Mouse (Mus musculus) thymus, postnatal 14 days (tissue): ENCODE results near the gene Trim26.
A peak's percentile ranks its signal among the peaks of the same experiment; 100 is the strongest.
"Not testable (repeated sequence)": the region's sequence is repeated elsewhere in the genome, so short reads cannot be mapped to it uniquely, and the experiment has no call there.

Experiments used
- DNase-seq: peaks from one replicate; pipeline ENCODE4 v3.0.0; 2021

Trim26 gene

GRCm38 (mm10) chr17:36836874-36837647, at the start of gene Trim26:
TSS of gene Trim26 (plus strand) at chr17:36837134.
- DNase-seq: peak; percentile 95

- no peak for DNase-seq
These were observed 48.6 kb upstream of the Trim26 start for GRCm38 (mm10) chr17:36788351-36788750.

GRCm38 (mm10) chr17:36788801-36789200, 48.1 kb upstream of the Trim26 start:
- peak; percentile 78 for DNase-seq

DNA sequence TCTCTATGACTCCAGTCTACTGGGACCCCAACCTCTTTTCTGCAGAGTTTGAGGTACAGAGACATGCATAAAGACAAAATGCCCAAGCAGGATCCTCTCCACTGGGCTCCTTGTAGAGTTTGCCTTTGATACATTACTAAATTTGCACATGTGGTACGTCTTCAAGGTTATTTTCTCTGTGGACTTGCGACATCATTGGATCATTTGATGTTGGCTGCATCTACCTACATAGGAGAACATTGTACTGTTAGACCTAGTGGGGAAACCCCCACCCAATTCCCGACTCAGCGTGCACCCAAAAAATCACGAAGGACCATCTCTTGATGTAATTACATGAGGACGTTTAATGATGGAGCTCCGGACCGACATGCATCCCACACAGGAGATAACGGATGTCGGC, 37.4 kb upstream of the Trim26 start:
- no peak for DNase-seq

- DNase-seq: not testable (repeated sequence)
These were observed 36.9 kb upstream of the Trim26 start for GRCm38 (mm10) chr17:36799921-36800462.

DNA sequence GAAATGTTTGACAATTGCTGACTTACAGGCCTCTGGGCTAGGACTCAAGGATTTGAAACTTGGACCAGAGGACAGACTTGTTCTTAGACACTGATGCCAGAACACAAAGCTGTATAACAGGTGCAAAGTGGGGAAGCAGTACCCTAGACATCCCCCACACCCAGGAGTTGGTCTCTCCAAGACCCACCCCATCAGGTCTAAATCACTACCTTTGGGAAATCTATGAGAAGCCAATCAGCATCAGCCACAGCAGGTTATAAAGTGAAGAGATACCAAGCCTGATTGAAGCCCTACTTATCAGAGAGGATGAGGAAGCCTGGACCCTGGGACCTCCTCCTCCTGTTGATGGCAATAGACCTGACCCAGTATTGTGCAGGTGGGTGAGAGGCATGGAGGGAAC, 25.1 kb upstream of the Trim26 start, which contains the start of gene H2-M10.6:
Gene H2-M10.6, plus strand, starts transcription at position 301 of the 400 bp plus-strand sequence.
- DNase-seq: no peak

DNA sequence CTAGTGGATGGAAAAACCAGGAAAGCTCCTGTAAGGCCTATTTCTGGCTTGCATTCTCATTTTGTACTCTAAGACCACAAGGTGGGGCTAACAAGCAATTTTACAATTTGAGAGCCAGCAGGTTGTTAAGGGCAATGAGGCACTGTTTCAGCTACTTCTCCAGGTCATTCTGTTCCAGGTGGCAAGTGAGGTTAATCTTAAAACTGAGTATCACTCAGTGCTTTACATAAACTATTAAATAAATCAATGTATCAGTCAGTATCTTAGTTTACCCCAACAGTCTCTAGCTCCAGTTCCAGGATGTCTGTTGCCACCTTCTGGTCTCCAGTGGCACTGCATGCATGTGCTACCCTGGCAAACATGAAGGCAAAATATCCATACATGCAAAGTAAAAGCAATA, 12.9 kb upstream of the Trim26 start:
- DNase-seq: peak; percentile 70

DNA sequence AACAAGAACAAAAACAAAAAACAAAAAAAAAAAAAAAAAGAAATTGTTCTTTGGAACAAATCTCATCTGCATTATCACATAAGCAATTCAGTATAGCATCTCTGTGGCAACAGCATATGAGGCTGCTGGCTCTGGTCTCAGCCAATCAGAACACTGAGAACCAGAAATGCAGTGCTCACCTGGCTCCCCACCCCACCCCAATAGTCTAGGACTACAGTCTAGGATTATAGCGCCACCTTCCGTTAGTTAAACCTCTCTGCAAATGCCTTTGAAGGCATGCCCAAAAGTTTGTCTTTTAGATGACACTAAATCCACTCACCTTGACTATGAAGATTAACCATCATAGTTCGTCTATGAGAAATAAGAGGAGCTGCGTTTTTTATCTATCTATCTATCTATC, 11.4 kb upstream of the Trim26 start:
- peak; percentile 41 for DNase-seq

DNA sequence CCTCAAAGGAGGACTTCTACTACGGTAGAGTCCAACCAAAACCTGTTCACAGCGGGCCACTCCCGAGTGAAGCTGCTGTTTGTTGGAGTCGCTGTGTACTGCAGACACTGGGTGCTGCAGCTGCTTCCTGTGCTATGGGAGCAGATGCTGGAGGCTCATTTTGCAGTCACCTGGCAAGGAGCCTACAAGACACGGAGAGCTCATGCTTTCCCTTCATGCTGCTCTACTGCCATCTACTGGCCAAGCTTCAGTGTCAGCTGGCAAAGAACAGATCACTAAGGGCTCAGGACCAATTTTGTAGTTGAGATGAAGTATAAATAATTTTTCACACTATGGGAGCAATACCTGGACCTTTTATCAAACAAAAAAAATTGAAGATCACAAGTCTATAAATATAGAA, 10.9 kb upstream of the Trim26 start:
- DNase-seq: peak; percentile 88

DNA sequence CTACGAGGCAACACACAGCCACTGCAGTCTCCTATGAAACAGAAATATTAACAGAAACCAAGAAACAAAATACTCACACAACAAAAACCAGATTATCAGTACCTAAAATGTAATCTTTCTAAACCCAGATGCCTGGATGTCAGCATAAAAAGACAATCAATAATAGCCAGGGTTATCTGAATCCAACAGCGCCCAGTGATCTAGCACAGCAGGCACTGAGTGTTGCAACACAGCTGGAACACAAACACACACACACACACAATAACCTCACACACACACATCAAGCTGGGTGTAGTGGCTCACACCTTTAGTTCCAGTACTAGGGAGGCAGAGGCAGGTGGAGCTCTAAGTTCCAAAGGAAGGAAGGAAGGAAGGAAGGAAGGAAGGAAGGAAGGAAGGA, 8.4 kb upstream of the Trim26 start:
- no peak for DNase-seq

DNA sequence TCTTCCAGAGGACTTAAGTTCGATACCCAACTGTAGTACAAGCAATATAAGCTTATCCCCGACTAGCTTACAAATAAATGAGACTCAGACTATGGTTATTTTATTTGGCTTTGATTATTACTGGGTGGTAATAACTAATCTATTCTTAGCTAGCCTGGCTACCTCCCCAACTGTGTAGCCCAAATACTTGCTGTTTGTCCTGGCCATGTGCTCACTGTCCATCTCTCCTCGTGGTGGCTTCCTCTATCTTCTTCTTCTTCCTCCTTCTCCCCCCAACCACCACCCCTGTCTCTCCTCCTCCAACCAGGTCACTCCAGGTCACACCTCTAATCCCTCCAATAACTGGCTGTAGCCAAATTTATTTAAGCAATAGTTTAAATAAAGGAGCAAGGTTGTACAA, 6.5 kb upstream of the Trim26 start:
- no peak for DNase-seq

GRCm38 (mm10) chr17:36832694-36833093, 4.2 kb upstream of the Trim26 start:
- DNase-seq: no peak

DNA sequence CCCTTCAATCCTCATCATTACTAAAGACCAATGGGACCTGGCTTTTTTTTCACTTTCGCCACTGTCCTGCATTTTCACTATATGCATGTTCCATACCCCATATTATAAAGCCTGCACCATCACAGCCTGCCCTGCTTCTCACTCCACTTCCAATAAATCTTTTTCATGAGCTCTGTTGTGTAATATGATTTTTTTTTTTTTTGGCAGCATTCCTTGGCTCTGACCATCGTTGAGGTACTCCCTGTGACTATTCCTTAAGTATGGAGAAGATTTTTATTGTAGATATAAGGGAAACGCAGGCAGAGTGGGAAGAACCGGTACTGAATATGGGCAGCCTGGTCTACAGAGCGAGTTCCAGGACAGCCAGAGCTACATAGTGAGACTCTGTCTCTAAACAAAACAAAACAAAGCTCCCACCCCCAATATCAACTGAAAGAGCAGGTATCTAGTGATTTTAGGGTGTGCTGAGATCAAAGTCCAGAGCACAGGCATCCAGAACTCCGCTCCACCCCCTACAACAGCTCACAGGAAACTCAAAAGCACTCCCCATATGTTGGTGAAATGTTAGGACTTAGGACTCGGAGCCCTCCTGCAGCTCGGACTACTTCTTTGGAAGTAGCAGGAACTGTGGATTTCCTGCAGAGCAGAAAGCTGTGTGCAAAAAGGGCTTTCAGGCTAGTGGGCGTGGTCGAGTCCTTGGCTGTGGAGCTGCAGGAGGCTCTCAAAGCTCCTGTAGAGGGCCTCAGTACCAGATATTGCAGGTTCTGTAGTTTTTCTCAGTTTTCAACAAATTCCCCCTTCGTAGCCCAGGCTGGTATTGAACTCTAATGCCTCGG, 1.1 kb upstream of the Trim26 start:
- DNase-seq: peak; percentile 74

DNA sequence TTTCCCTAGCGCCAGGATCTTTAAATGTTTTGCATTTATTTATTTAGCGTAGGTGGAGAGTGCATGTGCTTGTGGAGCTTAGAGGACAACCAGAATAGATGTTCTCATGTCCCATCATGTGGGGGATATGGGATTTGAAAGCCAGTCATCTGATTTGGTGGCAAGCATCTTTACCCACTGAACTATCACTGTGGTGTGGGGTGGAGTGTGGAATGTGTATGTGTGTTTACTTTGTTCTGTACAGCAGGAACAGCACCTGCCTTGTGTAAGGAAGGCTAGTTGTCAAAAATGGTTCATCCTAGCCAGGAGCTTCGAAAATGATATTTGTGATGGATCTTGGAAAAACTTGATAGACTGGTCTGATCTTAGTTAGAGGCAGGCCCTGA, 514 bp upstream of the Trim26 start:
- DNase-seq: no peak

GRCm38 (mm10) chr17:36839001-36839400, 2.1 kb downstream of the Trim26 start:
- DNase-seq: no peak

DNA sequence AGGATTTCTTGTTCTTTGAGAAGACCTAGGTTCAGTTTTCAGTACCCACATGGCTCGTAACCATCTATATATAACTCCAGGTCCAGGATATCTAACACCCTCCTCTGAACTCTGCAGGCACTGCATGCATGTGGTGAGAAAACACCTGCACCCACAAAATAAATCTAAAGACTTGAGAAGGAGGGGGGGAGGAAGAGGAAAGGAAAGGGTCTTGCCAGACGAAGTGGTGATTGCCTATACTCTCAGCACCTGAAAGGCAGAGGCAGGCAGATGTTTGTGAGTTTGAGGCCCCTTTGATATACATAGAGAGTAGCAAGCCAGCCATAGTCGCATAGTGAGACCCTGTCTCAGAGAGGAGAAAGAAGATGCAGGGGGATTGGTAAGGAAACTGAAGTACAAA, 3.0 kb downstream of the Trim26 start:
- DNase-seq: peak; percentile 45

DNA sequence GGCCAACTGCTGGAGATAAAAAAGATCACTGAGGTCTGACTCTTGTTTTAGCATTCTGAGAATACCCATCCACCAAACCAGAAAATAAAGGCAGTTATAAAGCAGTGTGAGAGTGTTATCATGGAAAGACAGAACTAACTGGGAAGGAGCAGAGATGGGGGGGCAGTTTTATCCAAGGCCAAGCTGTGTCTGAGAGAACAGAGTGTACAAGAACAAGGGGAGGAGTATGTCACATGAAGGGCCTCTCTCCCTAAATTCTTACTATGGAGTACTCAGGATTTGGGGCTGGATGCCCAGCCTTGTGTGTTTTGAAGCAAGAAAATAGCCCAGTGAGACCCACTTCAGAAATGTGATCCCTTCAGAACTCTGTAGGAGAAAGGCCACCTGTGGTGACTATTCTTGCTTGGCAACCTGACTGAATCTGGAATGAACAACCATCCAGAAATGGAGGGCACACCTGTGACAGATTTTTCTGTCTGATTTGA, 4.1 kb downstream of the Trim26 start:
- no peak for DNase-seq

DNA sequence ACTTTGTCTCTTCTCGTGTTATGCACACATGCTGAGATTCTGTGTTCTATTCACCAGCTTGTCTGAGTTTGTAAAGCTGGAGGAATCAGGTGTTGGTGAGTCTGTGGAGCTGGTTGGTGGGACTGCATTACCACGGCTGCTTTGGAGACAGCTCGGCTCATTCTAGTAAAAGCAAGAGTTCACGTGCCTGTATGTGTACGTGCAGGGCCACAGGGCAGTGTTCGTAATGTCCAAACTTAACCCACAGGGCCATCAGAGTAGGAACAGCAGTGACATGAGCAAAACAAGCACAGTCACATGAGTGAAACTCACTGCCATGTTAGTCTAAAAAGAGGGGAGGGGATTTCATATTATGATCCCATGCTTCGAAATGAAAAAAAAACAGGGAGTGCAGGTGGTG, 6.8 kb downstream of the Trim26 start:
- no peak for DNase-seq

- no peak for DNase-seq
These were observed 7.4 kb downstream of the Trim26 start for GRCm38 (mm10) chr17:36844286-36844719.

GRCm38 (mm10) chr17:36844725-36845124, 7.8 kb downstream of the Trim26 start:
- no peak for DNase-seq

DNA sequence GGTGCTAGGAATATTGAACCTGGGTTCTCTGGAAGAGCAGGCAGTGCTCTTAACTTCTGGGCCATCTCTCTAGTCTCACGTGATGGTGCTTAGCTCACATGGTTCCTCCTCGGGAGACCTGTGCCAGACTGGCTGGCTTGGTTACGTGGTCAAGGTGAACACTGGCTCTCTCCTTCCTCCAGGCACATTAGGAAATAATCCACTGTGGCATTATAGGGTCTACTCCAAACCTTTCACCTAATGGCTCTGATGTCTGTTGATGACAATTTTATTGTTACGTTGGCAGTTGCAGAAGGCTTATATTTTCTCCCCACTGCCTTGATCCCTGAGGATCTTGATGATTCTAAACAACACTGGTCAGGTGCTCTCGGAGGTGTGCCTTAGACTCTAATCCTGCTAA, 12.0 kb downstream of the Trim26 start:
- DNase-seq: no peak

DNA sequence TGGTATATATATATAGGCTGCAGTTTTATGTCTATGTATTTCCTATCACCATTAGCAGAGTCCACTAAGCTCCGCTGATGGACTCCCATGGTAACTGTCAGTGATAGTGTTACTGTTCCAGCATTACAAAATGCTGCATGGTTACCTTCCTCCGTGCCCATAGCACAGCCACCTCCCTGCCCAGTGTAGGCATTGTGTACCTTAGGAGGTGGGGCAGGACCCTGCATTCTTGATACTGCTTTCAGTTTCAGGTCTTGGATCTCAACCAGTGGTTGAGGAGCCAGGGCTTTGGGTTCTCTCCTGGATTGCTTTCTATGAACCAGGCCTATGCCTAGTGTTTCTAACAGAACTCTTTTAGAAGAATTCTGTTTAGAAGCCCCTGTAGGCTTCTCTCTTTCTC, 13.1 kb downstream of the Trim26 start:
- DNase-seq: no peak

- DNase-seq: no peak
These were observed 14.3 kb downstream of the Trim26 start for GRCm38 (mm10) chr17:36851200-36851599.

DNA sequence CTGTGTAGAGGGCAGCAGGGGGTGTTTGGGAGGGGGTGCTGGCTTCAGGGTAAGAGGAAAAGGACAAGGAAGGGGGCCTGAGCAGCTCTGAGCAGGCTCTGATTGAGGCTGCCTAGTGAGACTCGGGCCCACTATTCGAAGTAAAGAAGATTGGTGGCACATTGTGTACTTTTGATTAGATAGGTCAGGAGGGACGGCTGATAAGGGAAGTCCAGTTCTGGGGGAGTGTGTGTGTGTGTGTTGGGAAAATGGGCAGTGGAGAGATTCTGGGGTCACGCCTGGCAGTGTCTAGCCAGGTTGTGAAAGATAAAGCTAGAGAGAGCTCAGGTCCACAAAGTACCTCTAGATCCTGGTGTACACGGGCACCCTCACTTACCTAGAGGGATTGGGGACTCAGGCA, 14.7 kb downstream of the Trim26 start:
- DNase-seq: no peak
